Mouse (Mus musculus) splenic B cell, adult 2 months (primary cell): ENCODE data around the gene Mst1.
A peak's percentile ranks its signal among the peaks of the same experiment; 100 is the strongest.

Experiments
- DNase-seq: peaks from one replicate; pipeline ENCODE4 v3.0.0-alpha.2; 2011; ENCODE audit warnings: low read depth, low spot score
- H3K27me3 ChIP-seq: 2 replicates; pipeline ENCODE4 v1.6.1; 2012; ENCODE audit warnings: mild to moderate bottlenecking, low read length, moderate library complexity, mixed read lengths; ENCODE audit not compliant: control insufficient read depth, poor library complexity, insufficient read depth, severe bottlenecking
- H3K36me3 ChIP-seq: 2 replicates; pipeline ENCODE4 v1.6.1; 2012; ENCODE audit warnings: mild to moderate bottlenecking, low read length, moderate library complexity, mixed read lengths; ENCODE audit not compliant: control insufficient read depth, poor library complexity, insufficient read depth, severe bottlenecking

Gene Mst1

GRCm38 (mm10) chr9:108104766-108105548 is 24.7 kb downstream of the Mst1 start:
- DNase-seq = peak; percentile 44

DNA sequence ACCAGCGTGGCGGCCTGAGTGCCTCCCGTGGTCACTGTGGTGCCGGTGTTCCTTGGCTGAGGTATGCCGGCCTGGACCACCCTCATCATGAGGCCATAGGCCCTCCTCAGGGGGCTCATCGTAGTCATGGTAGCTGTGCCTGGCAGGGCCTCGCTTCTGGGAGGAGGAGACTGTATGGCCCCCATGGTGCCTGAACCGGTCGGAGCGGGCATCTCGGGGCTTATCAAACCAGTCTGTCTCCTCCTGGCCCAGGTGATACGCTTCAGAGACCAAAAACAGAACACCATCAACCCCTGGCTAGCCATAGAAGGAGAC is 25.3 kb downstream of the Mst1 start:
- Histone ChIP-seq H3K27me3 (no peaks in the 10 kb centered on the region), H3K36me3 (no peaks in the 10 kb centered on the region)
- no peak for DNase-seq

More at GRCm38 (mm10) chr9:108104766-108105548, 24.7 kb downstream of the Mst1 start:
- Histone ChIP-seq H3K27me3 (no peaks in the 10 kb centered on the region), H3K36me3 (no peaks in the 10 kb centered on the region)

- Histone ChIP-seq H3K36me3 (no peaks in the 10 kb centered on the region), H3K27me3 (no peaks in the 10 kb centered on the region)
- DNase-seq = no peak
Measured at GRCm38 (mm10) chr9:108106090-108106489, 25.9 kb downstream of the Mst1 start.

GRCm38 (mm10) chr9:108107867-108108266 is 27.6 kb downstream of the Mst1 start:
- no peak for DNase-seq
- no peaks in the 10 kb centered on the region for H3K36me3 ChIP-seq
- no peaks in the 10 kb centered on the region for H3K27me3 ChIP-seq

DNA sequence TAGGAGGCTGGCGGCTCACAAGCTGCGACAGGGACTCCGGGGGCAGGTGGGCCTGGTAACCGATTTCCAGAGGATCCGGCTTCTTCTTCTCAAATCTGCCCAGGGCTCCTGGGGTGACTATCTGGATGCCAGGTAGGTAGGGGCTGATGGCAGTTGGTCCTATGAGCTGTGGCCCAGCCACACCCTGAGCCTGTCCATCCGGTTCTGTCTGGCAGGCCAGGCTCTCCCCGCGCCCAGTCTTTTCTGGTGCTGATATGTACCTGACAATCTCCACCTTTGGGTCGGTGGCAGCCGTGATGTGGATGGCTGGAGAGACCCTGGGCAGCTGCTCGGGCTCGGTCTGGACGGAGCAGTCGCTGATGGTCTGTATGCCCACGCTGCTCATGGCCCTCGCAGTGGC is 29.9 kb downstream of the Mst1 start:
- Histone ChIP-seq H3K27me3 (no peaks in the 10 kb centered on the region), H3K36me3 (no peaks in the 10 kb centered on the region)
- no peak for DNase-seq

DNA sequence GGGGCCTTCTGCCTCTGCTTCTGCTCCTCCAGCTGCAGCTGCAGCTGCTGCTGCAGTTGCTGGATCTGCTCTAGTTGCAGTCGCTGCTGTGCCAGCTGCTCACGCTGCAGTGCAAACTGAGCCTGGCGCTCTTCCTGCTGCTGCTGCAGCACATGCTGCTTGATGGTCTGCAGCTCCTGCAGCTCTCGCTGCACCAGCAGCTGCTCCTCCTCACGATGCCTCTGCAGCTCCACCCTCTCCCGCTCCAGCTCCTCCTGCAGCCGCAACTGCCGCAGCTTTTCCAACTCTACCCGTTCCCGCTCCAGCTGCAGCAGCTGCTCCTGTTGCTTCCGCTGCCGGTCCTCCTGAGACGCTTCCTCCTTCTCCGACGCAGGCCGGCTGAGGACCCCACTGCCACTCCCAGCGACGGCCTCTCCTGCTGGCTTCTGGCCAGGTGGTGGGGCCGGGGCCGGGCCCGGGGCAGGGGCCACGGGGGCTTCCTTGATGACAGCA is 30.9 kb downstream of the Mst1 start:
- H3K27me3 ChIP-seq = no peaks in the 10 kb centered on the region
- H3K36me3 ChIP-seq = no peaks in the 10 kb centered on the region
- peak; percentile 29 for DNase-seq

GRCm38 (mm10) chr9:108111593-108112121 is 31.4 kb downstream of the Mst1 start:
- no peak for DNase-seq
- no peaks in the 10 kb centered on the region for H3K27me3 ChIP-seq
- no peaks in the 10 kb centered on the region for H3K36me3 ChIP-seq

GRCm38 (mm10) chr9:108112719-108113340 is 32.6 kb downstream of the Mst1 start:
- H3K36me3 ChIP-seq = no peaks in the 10 kb centered on the region
- no peaks in the 10 kb centered on the region for H3K27me3 ChIP-seq
- no peak for DNase-seq

DNA sequence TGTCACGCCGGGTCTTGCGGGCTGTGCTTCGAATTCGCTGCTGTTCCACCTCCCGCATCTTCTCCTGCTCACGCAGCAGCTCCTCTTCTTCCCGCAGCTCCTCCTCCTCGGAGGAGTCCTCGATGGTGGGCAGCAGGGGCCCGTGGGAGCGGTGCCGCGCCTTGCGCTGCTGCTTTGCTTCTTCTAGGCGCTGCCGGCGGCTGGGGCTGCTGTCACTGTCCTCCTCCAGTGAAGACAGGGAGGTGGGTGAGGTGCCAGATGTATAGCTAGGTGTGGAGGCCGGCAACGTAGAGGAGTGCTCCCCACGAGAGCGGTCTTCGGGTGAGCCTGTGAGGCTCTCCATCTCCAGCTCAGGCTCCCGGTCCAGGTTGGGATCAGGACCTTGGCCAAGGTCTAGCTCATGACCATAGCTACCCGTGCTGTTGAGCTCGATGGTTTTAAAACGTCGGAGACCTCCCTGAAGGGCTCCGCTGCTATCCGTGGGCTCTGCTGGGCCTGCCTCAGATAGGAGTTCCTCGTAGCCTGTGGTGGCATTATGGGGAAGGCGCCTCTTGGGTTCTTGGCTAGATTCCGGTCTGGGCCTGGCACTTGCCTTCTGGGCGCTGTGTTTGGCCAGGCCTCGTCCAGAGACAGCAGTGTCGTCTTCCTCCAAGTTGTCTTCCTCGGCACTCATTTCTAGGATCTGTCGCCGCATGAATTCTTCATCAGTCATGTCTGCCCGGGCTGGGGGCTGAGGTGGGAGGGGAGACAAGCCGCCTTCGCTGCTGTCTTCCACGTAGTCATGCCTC is 35.2 kb downstream of the Mst1 start:
- Histone ChIP-seq H3K36me3 (no peaks in the 10 kb centered on the region), H3K27me3 (no peaks in the 10 kb centered on the region)
- DNase-seq = no peak

- no peaks in the 10 kb centered on the region for H3K36me3 ChIP-seq
- no peaks in the 10 kb centered on the region for H3K27me3 ChIP-seq
- no peak for DNase-seq
Measured at GRCm38 (mm10) chr9:108117143-108117542, 36.9 kb downstream of the Mst1 start.

GRCm38 (mm10) chr9:108119891-108120411 is 39.7 kb downstream of the Mst1 start:
- no peaks in the 10 kb centered on the region for H3K27me3 ChIP-seq
- no peak for DNase-seq
- H3K36me3 ChIP-seq = no peaks in the 10 kb centered on the region

- Histone ChIP-seq H3K36me3 (no peaks in the 10 kb centered on the region), H3K27me3 (no peaks in the 10 kb centered on the region)
- peak; percentile 59 for DNase-seq
Measured at GRCm38 (mm10) chr9:108120671-108121070, 40.4 kb downstream of the Mst1 start.

GRCm38 (mm10) chr9:108121170-108121969 is 41.1 kb downstream of the Mst1 start:
- no peak for DNase-seq
- H3K36me3 ChIP-seq = no peaks in the 10 kb centered on the region
- no peaks in the 10 kb centered on the region for H3K27me3 ChIP-seq

DNA sequence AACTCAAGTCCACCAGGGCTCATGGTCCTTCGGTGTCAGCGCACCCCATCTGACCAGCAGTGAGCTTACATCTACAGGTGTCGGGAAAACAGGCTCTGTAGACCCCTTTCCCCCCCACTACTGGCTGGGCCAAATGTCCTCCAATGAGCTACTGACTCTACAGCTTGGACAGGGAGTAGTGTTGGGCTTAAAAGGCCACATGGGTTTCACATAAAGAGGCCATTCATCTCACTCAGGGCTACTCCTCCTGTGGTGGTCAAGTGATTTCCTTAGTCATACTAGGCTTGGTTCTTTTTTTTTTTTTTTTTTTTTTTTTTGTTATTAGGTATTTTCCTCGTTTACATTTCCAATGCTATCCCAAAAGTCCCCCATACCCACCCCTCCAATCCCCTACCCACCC is 43.7 kb downstream of the Mst1 start:
- no peak for DNase-seq
- Histone ChIP-seq H3K36me3 (no peaks in the 10 kb centered on the region), H3K27me3 (no peaks in the 10 kb centered on the region)
